Mouse (Mus musculus) kidney, postnatal 0 days (tissue): ENCODE measurements around the gene Trpv4. TPM values are rescaled to one million over a fixed set of nuclear protein-coding genes. Genes with fewer than 3 reads are reported as not detected.

Experiments used
- ATAC-seq: fragments of 200-750 bp; cut with Nextera tagmentation; replicated peaks from 2 replicates; pipeline ENCODE4 v1.8.0; 2017; ENCODE audit warnings: low read depth, moderate number of reproducible peaks, moderate TSS enrichment, moderate library complexity; ENCODE audit not compliant: low FRiP score
- DNase-seq: peaks from one replicate; pipeline ENCODE4 v3.0.0-alpha.2; 2016; ENCODE audit warnings: low spot score
- H3K27ac ChIP-seq: fragments of 300-500 bp; sonication (generic); 2 replicates; pipeline ENCODE4 v1.5.1; 2014; ENCODE audit warnings: mild to moderate bottlenecking
- H3K27me3 ChIP-seq: fragments of 300-500 bp; sonication (generic); 2 replicates; pipeline ENCODE4 v1.6.1; 2014; ENCODE audit warnings: low read length, mixed read lengths; ENCODE audit not compliant: insufficient read depth
- H3K36me3 ChIP-seq: fragments of 300-500 bp; sonication (generic); 2 replicates; pipeline ENCODE4 v1.6.1; 2014; ENCODE audit warnings: low read length, mixed read lengths; ENCODE audit not compliant: insufficient read depth
- H3K4me1 ChIP-seq: fragments of 300-500 bp; sonication (generic); replicated peaks from 2 replicates; pipeline ENCODE4 v1.6.1; 2014; ENCODE audit warnings: antibody characterized with exemption, low read length, mixed read lengths; ENCODE audit not compliant: insufficient read depth
- H3K4me2 ChIP-seq: fragments of 300-500 bp; sonication (generic); 2 replicates; pipeline ENCODE4 v1.6.1; 2014; ENCODE audit warnings: mild to moderate bottlenecking, low read length, moderate library complexity, mixed read lengths
- H3K4me3 ChIP-seq: fragments of 300-500 bp; sonication (generic); replicated peaks from 2 replicates; pipeline ENCODE4 v1.5.1; 2014; ENCODE audit warnings: low read depth, low read length
- H3K9ac ChIP-seq: fragments of 300-500 bp; sonication (generic); 2 replicates; pipeline ENCODE4 v1.6.1; 2014; ENCODE audit warnings: low read depth, low read length
- H3K9me3 ChIP-seq: fragments of 300-500 bp; sonication (generic); replicated peaks from 2 replicates; pipeline ENCODE4 v1.6.1; 2016; ENCODE audit warnings: low read length, inconsistent platforms, mixed read lengths
- CTCF ChIP-seq: IDR thresholded peaks from 2 replicates; pipeline ENCODE4 v1.5.1; 2016; ENCODE audit warnings: antibody characterized with exemption, low read depth, mild to moderate bottlenecking, moderate library complexity
- WGBS: fragments of 180-500 bp; shearing (Covaris S2); extraction: QIAGEN DNeasy Blood & Tissue Kit; methylation state at CpG from one replicate; pipeline ENCODE4 v1.1.7; 2014; 5-methylcytosine and 5-hydroxymethylcytosine counted together
- polyA plus RNA-seq: library from polyadenylated mRNA; unstranded; fragments of >200 nt; fragmentation: Nextera tagmentation; extraction: Ambion mirVana; gene quantifications from 2 replicates; pipeline ENCODE4 v1.2.1, GENCODE M21; 2015

The Trpv4 gene
- polyA plus RNA-seq, 1 experiment from 2014 or later: 31.3 TPM

DNA sequence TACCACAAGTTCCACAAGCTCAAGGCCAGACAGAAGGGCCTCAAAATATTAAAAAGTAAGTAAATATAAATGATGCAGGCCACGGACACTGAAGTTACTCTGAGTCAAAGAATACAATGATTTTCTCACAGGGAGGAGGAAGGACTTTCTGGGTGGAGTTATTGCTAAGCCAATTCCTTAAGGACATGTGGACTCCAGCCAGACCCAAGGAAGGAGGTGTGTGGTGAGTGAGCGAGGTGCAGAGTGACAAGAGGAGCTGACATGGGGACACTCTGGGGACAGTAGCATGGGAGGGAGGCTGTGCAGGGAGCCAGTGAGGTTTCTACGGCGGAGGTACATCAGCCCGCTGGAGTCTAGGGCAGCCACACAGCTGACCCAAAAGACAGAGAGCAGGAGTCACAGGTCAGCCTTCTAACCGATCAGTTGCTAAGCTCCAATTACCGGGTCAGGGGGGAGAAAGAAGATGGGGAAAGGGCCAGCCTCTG lies 28.5 kb upstream of the Trpv4 start:
- H3K4me1 ChIP-seq: peaks cover 17% of the 10 kb centered on the region
- no peak overlapping the region for H3K4me3 ChIP-seq
- 51% methylated on average over 7 of the region's 7 CpGs for WGBS
- no peaks in the 10 kb centered on the region for H3K27me3 ChIP-seq
- no peak for TF ChIP-seq CTCF
- H3K9me3 ChIP-seq: no peaks in the 10 kb centered on the region
- H3K27ac ChIP-seq: no peak overlapping the region
- ATAC-seq (no peak), DNase-seq (no peak)
- no peak overlapping the region for H3K9ac ChIP-seq
- no peak overlapping the region for H3K4me2 ChIP-seq
- H3K36me3 ChIP-seq: no peaks in the 10 kb centered on the region

DNA sequence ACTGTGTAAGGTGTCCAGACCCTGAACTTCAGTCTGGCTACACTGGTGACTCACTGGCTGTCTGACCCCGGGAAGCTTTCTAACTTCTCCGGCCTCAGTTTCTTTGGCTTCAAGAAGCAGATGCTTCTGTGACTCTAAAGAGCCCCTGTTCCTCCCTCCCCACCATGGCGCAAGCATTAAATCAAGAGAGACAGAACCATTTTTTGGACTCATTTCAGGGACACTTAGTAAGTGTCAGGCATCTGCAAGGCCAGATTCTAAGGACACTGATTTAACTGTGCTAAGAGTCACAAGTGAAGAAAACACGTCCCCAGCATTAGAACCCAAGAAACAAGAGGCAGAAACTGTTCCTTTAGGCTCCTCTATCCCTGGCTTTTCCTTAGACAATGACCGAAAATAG lies 27.8 kb upstream of the Trpv4 start:
- H3K4me1 ChIP-seq: peaks cover 17% of the 10 kb centered on the region
- no peak overlapping the region for H3K4me2 ChIP-seq
- no peak overlapping the region for H3K9ac ChIP-seq
- no peak for TF ChIP-seq CTCF
- no peaks in the 10 kb centered on the region for H3K27me3 ChIP-seq
- H3K4me3 ChIP-seq: no peak overlapping the region
- 88% methylated on average over 5 of the region's 5 CpGs for WGBS
- H3K9me3 ChIP-seq: no peaks in the 10 kb centered on the region
- no peaks in the 10 kb centered on the region for H3K36me3 ChIP-seq
- DNase-seq (no peak), ATAC-seq (no peak)
- H3K27ac ChIP-seq: no peak overlapping the region

DNA sequence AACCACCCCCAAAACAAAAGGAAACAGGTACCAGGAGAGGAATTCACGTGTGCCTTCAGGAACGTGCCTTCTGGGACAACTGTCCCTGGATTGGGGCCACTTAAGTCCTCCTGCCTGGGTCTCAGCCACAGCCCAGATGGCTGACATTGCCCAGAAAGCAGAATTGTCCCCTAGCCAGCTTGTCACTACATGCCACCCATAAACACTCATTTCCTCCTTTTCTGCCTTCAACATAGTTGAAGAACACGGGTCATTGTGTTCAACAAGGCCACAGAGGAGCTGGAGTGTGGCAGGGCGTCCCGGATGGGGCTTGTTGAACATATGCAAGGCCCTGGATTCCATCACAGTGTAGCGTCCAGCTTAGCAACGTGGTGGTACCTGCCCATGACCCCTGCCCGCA lies 23.5 kb upstream of the Trpv4 start:
- WGBS: 55% methylated on average over 8 of the region's 8 CpGs
- 0 out of 2 replicates have a peak, but pooled peaks cover 6% of the 10 kb centered on the region for H3K36me3 ChIP-seq
- H3K9me3 ChIP-seq: no peaks in the 10 kb centered on the region
- no peak for ATAC-seq
- H3K9ac ChIP-seq: no peak overlapping the region
- no peak overlapping the region for H3K27ac ChIP-seq
- TF ChIP-seq CTCF: no peak
- H3K4me1 ChIP-seq: peaks cover 14% of the 10 kb centered on the region
- H3K27me3 ChIP-seq: no peaks in the 10 kb centered on the region
- DNase-seq: no peak
- H3K4me2 ChIP-seq: no peak overlapping the region
- H3K4me3 ChIP-seq: no peak overlapping the region

DNA sequence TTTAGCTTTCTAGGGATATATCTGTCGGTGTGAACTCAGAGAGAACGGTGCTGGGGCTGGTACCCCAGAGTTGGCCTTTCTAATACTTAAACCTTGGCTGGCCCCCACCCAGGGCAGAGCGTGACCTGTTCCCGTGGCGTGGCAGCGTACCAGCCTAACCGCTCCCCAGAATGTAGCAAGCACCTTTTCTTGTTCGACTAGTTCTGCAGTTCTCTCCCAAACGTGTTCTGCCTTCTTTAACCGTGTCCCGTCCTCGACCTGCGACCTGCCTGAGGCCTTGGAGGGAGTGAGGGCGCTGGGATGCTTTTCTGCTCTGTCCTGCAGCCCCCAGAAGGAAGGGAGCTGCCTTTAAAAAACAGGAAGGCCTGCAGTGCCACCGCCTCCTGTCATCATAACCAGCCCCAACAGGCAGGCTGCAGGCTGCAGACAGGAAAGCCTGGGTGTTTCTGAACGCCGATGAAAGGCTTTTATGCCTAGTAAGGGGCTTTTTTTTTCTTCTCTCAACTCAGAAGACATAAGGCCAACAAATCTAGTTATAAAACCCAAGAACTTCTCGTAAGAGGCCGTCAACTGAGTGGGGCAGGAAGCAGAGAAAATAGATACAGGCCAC lies 22.6 kb upstream of the Trpv4 start:
- H3K27ac ChIP-seq: no peak overlapping the region
- H3K36me3 ChIP-seq: 0 out of 2 replicates have a peak, but pooled peaks cover 8% of the 10 kb centered on the region
- no peak for TF ChIP-seq CTCF
- no peaks in the 10 kb centered on the region for H3K27me3 ChIP-seq
- H3K4me2 ChIP-seq: no peak overlapping the region
- no peaks in the 10 kb centered on the region for H3K9me3 ChIP-seq
- DNase-seq (no peak), ATAC-seq (no peak)
- WGBS: 39% methylated on average over 19 of the region's 19 CpGs
- H3K4me1 ChIP-seq: peaks cover 14% of the 10 kb centered on the region
- no peak overlapping the region for H3K4me3 ChIP-seq
- no peak overlapping the region for H3K9ac ChIP-seq

DNA sequence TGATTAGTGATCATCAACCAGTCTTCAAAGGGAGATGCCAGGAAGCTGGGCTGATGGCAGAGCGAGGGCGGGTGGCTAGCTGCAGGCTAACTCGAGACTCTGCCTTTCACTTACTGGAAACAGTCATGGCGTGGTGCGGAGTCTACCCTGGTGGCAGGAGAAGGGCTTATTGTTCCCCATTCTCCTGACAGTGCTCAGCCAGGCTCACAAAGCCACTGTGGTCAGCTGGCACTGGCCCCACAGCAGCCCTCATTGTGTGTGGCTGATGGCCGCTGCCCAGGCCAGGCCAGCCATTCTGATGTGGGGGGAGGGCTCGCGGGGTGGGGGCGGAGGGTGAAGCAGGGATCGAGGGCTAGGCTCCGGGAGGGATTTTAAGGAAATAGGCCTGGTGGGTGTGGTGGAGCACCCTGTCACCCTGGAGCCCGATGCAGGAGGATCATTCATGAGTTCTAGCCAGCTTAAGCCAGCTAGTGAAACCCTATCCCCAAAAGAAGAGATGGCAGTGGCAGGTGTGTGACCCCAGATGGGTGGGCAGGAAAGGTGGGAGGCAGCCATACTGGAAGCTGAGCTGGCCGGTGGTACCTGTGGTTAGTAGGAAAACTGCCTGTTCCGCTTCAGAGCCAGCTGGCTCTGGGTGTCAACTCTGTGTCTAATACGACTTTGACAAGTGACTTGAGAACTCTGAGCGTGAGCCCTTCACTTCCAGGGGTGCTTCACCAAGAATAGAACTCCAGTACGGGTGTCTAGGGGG lies 21.8 kb upstream of the Trpv4 start:
- Histone ChIP-seq H3K27ac (no peak overlapping the region), H3K9ac (0 out of 2 replicates have a peak overlapping the region, but pooled peaks have one; percentile 37), H3K9me3 (no peaks in the 10 kb centered on the region), H3K4me3 (no peak overlapping the region), H3K36me3 (0 out of 2 replicates have a peak, but pooled peaks cover 12% of the 10 kb centered on the region), H3K4me2 (no peak overlapping the region), H3K27me3 (no peaks in the 10 kb centered on the region), H3K4me1 (peaks cover 14% of the 10 kb centered on the region)
- WGBS: 54% methylated on average over 17 of the region's 17 CpGs
- DNase-seq (no peak), ATAC-seq (no peak)
- no peak for TF ChIP-seq CTCF

DNA sequence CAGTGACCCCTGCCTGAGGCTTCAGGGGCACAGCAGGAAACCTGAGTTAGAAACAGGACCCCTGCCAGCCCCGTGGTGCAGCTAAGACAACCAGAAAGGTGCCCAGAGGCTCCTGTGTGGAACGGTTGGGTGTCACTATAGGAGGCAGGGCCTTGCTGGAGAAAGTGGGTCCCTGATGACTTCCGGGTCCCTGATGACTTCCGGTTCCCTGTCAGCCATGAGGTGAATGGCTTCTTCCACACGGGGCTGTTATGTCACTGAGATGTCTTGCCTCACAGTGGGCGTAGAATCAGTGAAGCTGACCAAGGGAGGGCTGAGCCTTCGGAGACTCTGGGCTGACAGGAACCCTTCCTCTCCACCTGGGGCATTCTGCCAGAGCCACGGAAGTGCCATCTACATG lies 16.4 kb upstream of the Trpv4 start:
- H3K4me1 ChIP-seq: no peaks in the 10 kb centered on the region; the same call in 1 of the 2 replicates
- no peak for ATAC-seq
- H3K27me3 ChIP-seq: no peaks in the 10 kb centered on the region
- 79% methylated on average over 8 of the region's 8 CpGs for WGBS
- peaks cover 16% of the 10 kb centered on the region; the same call in 1 of the 2 replicates for H3K36me3 ChIP-seq
- no peak overlapping the region for H3K9ac ChIP-seq
- no peak overlapping the region for H3K4me2 ChIP-seq
- no peaks in the 10 kb centered on the region for H3K9me3 ChIP-seq
- H3K4me3 ChIP-seq: no peak overlapping the region
- no peak for DNase-seq
- no peak overlapping the region for H3K27ac ChIP-seq
- no peak for TF ChIP-seq CTCF
